Mouse (Mus musculus): ENCODE measurements around the gene Slc5a4b. TPM values are rescaled to one million over a fixed set of nuclear protein-coding genes. Genes with fewer than 3 reads are reported as not detected.
A peak's percentile ranks its signal among the peaks of the same experiment; 100 is the strongest.
"Not testable (repeated sequence)": the region's sequence is repeated elsewhere in the genome, so short reads cannot be mapped to it uniquely, and the experiment has no call there.

Slc5a4b gene
- polyA plus RNA-seq, 1 experiment from 2014 or later, result not detected

DNA sequence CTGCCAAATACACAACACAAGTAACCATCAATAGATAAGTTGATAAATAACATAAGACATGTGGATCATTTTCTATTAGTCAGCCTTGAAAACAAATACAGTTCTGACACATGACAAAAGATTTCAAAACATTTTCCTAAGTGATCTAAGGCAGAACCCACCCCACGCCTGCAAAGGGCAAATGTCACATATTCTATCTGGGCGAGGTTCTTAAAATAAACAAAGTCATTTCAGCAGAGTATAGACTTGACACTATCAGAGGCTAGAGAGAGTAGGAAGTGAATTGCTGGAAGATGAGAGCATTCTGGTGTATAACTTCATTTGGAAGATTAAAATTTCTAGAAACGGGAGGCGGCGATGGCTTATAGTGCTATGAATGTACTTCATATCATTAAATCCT lies 10.7 kb upstream of the Slc5a4b start:
- ATAC-seq (replicated peaks; ENCODE audit: insufficient number of reproducible peaks, low FRiP score, low TSS enrichment, low read depth) (no peak), DNase-seq (ENCODE audit: low spot score) (no peak)
- H3K9me3 ChIP-seq (replicated peaks; ENCODE audit: control insufficient read depth, low read length), result no peaks in the 10 kb centered on the region
- H3K27ac ChIP-seq (replicated peaks; ENCODE audit: low read depth, low read length), result no peak overlapping the region
- WGBS, result 76% methylated on average over 5 of the region's 5 CpGs
- H3K4me1 ChIP-seq (ENCODE audit: control insufficient read depth, insufficient read depth, low read length), result no peaks in the 10 kb centered on the region
- no peak overlapping the region for H3K4me2 ChIP-seq (ENCODE audit: low read depth, low read length)
- no peak overlapping the region for H3K9ac ChIP-seq (replicated peaks; ENCODE audit: low read length)
- no peaks in the 10 kb centered on the region for H3K27me3 ChIP-seq (ENCODE audit: control insufficient read depth, insufficient read depth, low read length)
- no peaks in the 10 kb centered on the region for H3K36me3 ChIP-seq (replicated peaks; ENCODE audit: control insufficient read depth, insufficient read depth, low read depth, low read length)
- no peak overlapping the region for H3K4me3 ChIP-seq (ENCODE audit: low read depth, low read length)

DNA sequence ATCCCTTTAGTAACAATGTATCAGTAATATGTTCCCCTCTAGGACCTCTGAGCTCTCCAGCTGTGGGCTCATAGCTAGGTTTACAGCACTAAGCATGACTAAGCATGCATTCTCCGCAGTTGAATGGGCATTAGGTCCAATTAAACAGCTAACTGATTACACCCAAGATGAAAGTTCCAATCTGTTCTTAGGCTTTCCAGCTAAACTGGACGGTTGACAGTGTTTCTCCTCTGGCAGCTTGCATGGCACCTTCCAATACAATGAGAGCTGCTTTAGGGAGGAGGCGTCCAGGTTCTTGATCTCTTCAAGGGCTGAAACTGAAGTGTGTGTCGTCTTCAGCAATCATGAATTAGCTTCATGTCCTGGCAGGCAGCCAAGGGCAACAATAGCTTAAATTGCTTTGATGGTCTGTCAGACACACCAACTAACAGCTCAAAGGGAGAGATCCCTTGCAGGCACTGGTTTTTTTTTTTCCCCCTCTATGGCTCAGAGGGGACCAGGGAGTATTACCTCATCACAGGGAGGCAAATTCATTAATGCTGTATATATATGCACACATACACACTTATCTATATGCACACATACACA lies 9.5 kb upstream of the Slc5a4b start:
- Histone ChIP-seq H3K27me3 (ENCODE audit: control insufficient read depth, insufficient read depth, low read length) (no peaks in the 10 kb centered on the region), H3K4me3 (ENCODE audit: low read depth, low read length) (no peak overlapping the region), H3K27ac (replicated peaks; ENCODE audit: low read depth, low read length) (no peak overlapping the region), H3K9ac (replicated peaks; ENCODE audit: low read length) (no peak overlapping the region), H3K9me3 (replicated peaks; ENCODE audit: control insufficient read depth, low read length) (no peaks in the 10 kb centered on the region), H3K4me1 (ENCODE audit: control insufficient read depth, insufficient read depth, low read length) (no peaks in the 10 kb centered on the region), H3K36me3 (replicated peaks; ENCODE audit: control insufficient read depth, insufficient read depth, low read depth, low read length) (no peaks in the 10 kb centered on the region), H3K4me2 (ENCODE audit: low read depth, low read length) (no peak overlapping the region)
- 51% methylated on average over 4 of the region's 4 CpGs for WGBS
- ATAC-seq (replicated peaks; ENCODE audit: insufficient number of reproducible peaks, low FRiP score, low TSS enrichment, low read depth) (no peak), DNase-seq (ENCODE audit: low spot score) (peak; percentile 24)

- H3K9ac ChIP-seq (replicated peaks; ENCODE audit: low read length), result no peak overlapping the region
Observed at GRCm38 (mm10) chr10:76118741-76119140, 8.0 kb upstream of the Slc5a4b start.

DNA sequence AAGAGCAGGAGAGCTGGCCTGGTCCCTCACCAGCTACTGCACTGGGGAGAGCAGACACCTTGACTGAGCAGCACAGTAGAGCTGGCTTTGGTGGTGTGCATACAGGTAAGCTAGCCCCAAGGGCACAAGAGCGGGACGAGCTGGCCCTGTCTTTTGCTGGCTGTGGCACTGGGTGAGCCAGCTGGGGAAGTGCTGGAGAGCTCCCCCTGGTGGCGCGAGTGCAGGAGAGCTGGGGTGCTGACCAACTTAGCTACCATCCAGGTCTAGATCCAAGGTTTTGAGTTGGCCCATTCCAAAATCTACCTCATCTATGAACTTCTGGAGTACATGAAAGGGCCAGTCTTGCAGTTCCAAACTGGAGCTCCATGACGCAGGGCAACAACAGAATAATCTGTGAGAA lies 7.2 kb upstream of the Slc5a4b start:
- Histone ChIP-seq H3K9ac (replicated peaks; ENCODE audit: low read length) (no peak overlapping the region), H3K4me1 (ENCODE audit: control insufficient read depth, insufficient read depth, low read length) (no peaks in the 10 kb centered on the region), H3K27ac (replicated peaks; ENCODE audit: low read depth, low read length) (no peak overlapping the region), H3K36me3 (replicated peaks; ENCODE audit: control insufficient read depth, insufficient read depth, low read depth, low read length) (no peaks in the 10 kb centered on the region), H3K27me3 (ENCODE audit: control insufficient read depth, insufficient read depth, low read length) (no peaks in the 10 kb centered on the region), H3K4me3 (ENCODE audit: low read depth, low read length) (no peak overlapping the region), H3K9me3 (replicated peaks; ENCODE audit: control insufficient read depth, low read length) (no peaks in the 10 kb centered on the region), H3K4me2 (ENCODE audit: low read depth, low read length) (no peak overlapping the region)
- whole genome bisulfite sequencing, result 31% methylated on average over 5 of the region's 5 CpGs
- ATAC-seq (replicated peaks; ENCODE audit: insufficient number of reproducible peaks, low FRiP score, low TSS enrichment, low read depth), result no peak
- DNase-seq (ENCODE audit: low spot score), result peak; percentile 56

More at GRCm38 (mm10) chr10:76118741-76119140, 8.0 kb upstream of the Slc5a4b start:
- WGBS, result 7% methylated on average over 1 of the region's 1 CpGs
- H3K4me1 ChIP-seq (ENCODE audit: control insufficient read depth, insufficient read depth, low read length), result no peaks in the 10 kb centered on the region
- H3K4me2 ChIP-seq (ENCODE audit: low read depth, low read length), result no peak overlapping the region
- no peak overlapping the region for H3K27ac ChIP-seq (replicated peaks; ENCODE audit: low read depth, low read length)
- no peaks in the 10 kb centered on the region for H3K9me3 ChIP-seq (replicated peaks; ENCODE audit: control insufficient read depth, low read length)
- DNase-seq (ENCODE audit: low spot score) (peak; percentile 29), ATAC-seq (replicated peaks; ENCODE audit: insufficient number of reproducible peaks, low FRiP score, low TSS enrichment, low read depth) (no peak)
- H3K27me3 ChIP-seq (ENCODE audit: control insufficient read depth, insufficient read depth, low read length), result no peaks in the 10 kb centered on the region
- no peaks in the 10 kb centered on the region for H3K36me3 ChIP-seq (replicated peaks; ENCODE audit: control insufficient read depth, insufficient read depth, low read depth, low read length)
- no peak overlapping the region for H3K4me3 ChIP-seq (ENCODE audit: low read depth, low read length)

DNA sequence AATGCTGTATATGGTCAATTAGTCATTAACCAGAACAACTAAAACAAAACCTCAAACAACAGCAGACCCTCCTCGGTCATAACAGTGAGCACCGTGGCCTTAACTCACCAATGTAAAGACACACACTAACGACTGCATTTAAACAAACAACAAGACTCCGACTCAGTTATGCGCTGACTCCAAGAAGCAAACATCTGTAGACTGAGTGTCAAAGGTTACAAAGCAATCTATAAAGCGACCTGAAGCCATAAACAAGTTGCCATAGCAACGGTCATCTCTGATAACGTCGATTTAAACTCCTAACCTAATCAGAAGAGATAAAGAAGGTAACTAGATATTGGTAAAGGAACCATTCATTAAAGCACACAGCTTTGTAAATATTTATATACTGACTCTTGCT lies 13.4 kb downstream of the Slc5a4b start:
- ATAC-seq (replicated peaks; ENCODE audit: insufficient number of reproducible peaks, low FRiP score, low TSS enrichment, low read depth), result no peak
- no peaks in the 10 kb centered on the region for H3K27me3 ChIP-seq (ENCODE audit: control insufficient read depth, insufficient read depth, low read length)
- DNase-seq (ENCODE audit: low spot score), result no peak
- H3K4me2 ChIP-seq (ENCODE audit: low read depth, low read length), result no peak overlapping the region
- no peaks in the 10 kb centered on the region for H3K4me1 ChIP-seq (ENCODE audit: control insufficient read depth, insufficient read depth, low read length)
- no peaks in the 10 kb centered on the region for H3K9me3 ChIP-seq (replicated peaks; ENCODE audit: control insufficient read depth, low read length)
- no peak overlapping the region for H3K9ac ChIP-seq (replicated peaks; ENCODE audit: low read length)
- no peaks in the 10 kb centered on the region for H3K36me3 ChIP-seq (replicated peaks; ENCODE audit: control insufficient read depth, insufficient read depth, low read depth, low read length)
- no peak overlapping the region for H3K4me3 ChIP-seq (ENCODE audit: low read depth, low read length)
- 74% methylated on average over 9 of the region's 9 CpGs for WGBS
- no peak overlapping the region for H3K27ac ChIP-seq (replicated peaks; ENCODE audit: low read depth, low read length)

- 89% methylated on average over 8 of the region's 8 CpGs for WGBS
- ATAC-seq (replicated peaks; ENCODE audit: insufficient number of reproducible peaks, low FRiP score, low TSS enrichment, low read depth) (no peak), DNase-seq (ENCODE audit: low spot score) (no peak)
- H3K9ac ChIP-seq (replicated peaks; ENCODE audit: low read length), result no peak overlapping the region
- no peak overlapping the region for H3K4me2 ChIP-seq (ENCODE audit: low read depth, low read length)
- no peak overlapping the region for H3K27ac ChIP-seq (replicated peaks; ENCODE audit: low read depth, low read length)
- no peaks in the 10 kb centered on the region for H3K4me1 ChIP-seq (ENCODE audit: control insufficient read depth, insufficient read depth, low read length)
- no peaks in the 10 kb centered on the region for H3K27me3 ChIP-seq (ENCODE audit: control insufficient read depth, insufficient read depth, low read length)
- H3K4me3 ChIP-seq (ENCODE audit: low read depth, low read length), result no peak overlapping the region
- H3K9me3 ChIP-seq (replicated peaks; ENCODE audit: control insufficient read depth, low read length), result no peaks in the 10 kb centered on the region
- H3K36me3 ChIP-seq (replicated peaks; ENCODE audit: control insufficient read depth, insufficient read depth, low read depth, low read length), result no peaks in the 10 kb centered on the region
Observed at GRCm38 (mm10) chr10:76096580-76096979, 14.2 kb downstream of the Slc5a4b start.

- H3K9ac ChIP-seq (replicated peaks; ENCODE audit: low read length); DNase-seq (ENCODE audit: low spot score); H3K27me3 ChIP-seq (ENCODE audit: control insufficient read depth, insufficient read depth, low read length); H3K4me2 ChIP-seq (ENCODE audit: low read depth, low read length); H3K4me1 ChIP-seq (ENCODE audit: control insufficient read depth, insufficient read depth, low read length); H3K4me3 ChIP-seq (ENCODE audit: low read depth, low read length); H3K36me3 ChIP-seq (replicated peaks; ENCODE audit: control insufficient read depth, insufficient read depth, low read depth, low read length); H3K27ac ChIP-seq (replicated peaks; ENCODE audit: low read depth, low read length); H3K9me3 ChIP-seq (replicated peaks; ENCODE audit: control insufficient read depth, low read length); ATAC-seq (replicated peaks; ENCODE audit: insufficient number of reproducible peaks, low FRiP score, low TSS enrichment, low read depth): not testable (repeated sequence)
- WGBS, result 85% methylated on average over 2 of the region's 2 CpGs
Observed at GRCm38 (mm10) chr10:76077008-76077407, 33.8 kb downstream of the Slc5a4b start.

DNA sequence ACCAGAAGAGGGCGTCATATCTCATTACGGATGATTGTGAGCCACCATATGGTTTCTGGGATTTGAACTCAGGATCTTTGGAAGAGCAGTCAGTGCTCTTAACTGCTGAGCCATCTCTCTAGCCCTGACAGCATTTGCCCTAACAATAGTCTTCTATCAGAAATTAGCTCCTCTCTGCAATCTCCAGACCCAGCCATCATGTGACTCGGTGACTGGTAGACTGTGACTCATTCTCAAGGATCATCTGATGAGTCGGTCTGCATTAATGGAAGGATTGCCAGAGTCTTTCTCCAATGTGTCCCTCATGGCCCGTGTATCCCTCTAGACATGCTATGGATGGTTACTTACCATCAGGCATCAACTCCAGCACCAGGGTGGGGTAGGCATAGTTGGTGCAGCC lies 38.7 kb downstream of the Slc5a4b start:
- H3K4me1 ChIP-seq (ENCODE audit: control insufficient read depth, insufficient read depth, low read length); H3K4me2 ChIP-seq (ENCODE audit: low read depth, low read length); H3K9ac ChIP-seq (replicated peaks; ENCODE audit: low read length); H3K36me3 ChIP-seq (replicated peaks; ENCODE audit: control insufficient read depth, insufficient read depth, low read depth, low read length); H3K27ac ChIP-seq (replicated peaks; ENCODE audit: low read depth, low read length); ATAC-seq (replicated peaks; ENCODE audit: insufficient number of reproducible peaks, low FRiP score, low TSS enrichment, low read depth); H3K4me3 ChIP-seq (ENCODE audit: low read depth, low read length); DNase-seq (ENCODE audit: low spot score); H3K27me3 ChIP-seq (ENCODE audit: control insufficient read depth, insufficient read depth, low read length); H3K9me3 ChIP-seq (replicated peaks; ENCODE audit: control insufficient read depth, low read length): not testable (repeated sequence)
- 86% methylated on average over 5 of the region's 5 CpGs for WGBS

Data from embryonic facial prominence, embryonic 11.5 days (tissue).